Mouse (Mus musculus): ENCODE results near the gene Slc4a4. TPM values are rescaled to one million over a fixed set of nuclear protein-coding genes. Genes with fewer than 3 reads are reported as not detected.

Gene Slc4a4
- total RNA-seq, 2 experiments from 2014 or later: 154 to 161 TPM

- DNase-seq (ENCODE audit: low spot score in 2 of 2): no peak
- no peak overlapping the region for H3K4me3 ChIP-seq
- 0 out of 2 replicates have a peak overlapping the region, but pooled peaks have one; percentile 7 for H3K27ac ChIP-seq
- no peak for TF ChIP-seq CTCF (conservative IDR thresholded peaks at IDR 0.05)
These were observed 158.2 kb downstream of the Slc4a4 start for GRCm38 (mm10) chr5:89044801-89045200.

- H3K27ac ChIP-seq: peak overlapping the region; percentile 49
- no peak for TF ChIP-seq CTCF (conservative IDR thresholded peaks at IDR 0.05)
- H3K4me3 ChIP-seq: no peak overlapping the region
- DNase-seq (ENCODE audit: low spot score in 2 of 2): no peak
These were observed 165.0 kb downstream of the Slc4a4 start for GRCm38 (mm10) chr5:89051577-89051976.

DNA sequence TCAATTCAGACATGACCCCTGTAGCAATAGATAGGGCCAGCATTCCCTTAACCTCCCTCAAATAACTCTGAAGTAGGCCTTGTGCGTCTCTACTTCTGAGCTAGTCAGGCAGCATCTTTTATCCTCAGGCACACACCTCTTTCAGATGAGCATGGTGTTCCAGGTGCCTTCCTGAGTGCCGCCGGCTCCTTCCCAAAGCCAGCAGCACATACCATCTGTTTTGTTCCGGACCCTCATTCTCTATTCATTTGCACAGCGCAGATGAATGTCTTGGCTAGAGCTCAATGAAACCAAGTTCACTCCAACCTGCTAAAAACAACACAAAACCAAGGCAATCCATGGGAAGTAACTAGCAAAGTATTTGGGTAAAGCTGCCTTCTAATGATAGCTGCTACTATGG lies 165.6 kb downstream of the Slc4a4 start:
- peak overlapping the region; percentile 49; the same call in 1 of the 2 replicates for H3K27ac ChIP-seq
- H3K4me3 ChIP-seq: no peak overlapping the region
- peak in 1 of 2 experiments; percentile 13 for DNase-seq (ENCODE audit: low spot score in 2 of 2)
- TF ChIP-seq CTCF (conservative IDR thresholded peaks at IDR 0.05): no peak

DNA sequence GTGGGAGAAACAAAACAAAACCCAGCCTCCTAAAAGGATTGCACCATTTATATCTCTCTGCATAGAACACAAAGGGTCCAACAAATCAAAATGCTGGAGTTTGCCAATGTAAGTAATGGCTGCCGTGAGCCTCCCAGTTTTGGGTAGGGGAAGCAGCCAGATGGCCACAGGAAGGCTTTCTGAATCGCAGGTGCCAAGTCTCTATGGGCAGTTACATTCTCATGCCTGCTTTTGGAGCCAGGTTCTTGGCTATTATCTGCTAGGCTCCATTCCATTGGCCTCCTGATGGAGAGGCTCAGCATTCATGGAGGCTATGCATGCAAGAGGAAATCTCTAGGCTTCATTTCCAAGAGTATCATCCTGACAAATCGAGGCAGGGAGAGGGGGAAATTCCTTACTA lies 169.0 kb downstream of the Slc4a4 start:
- peak overlapping the region; percentile 2 for H3K27ac ChIP-seq
- TF ChIP-seq CTCF (conservative IDR thresholded peaks at IDR 0.05): no peak
- no peak overlapping the region for H3K4me3 ChIP-seq
- no peak for DNase-seq (ENCODE audit: low spot score in 2 of 2)

GRCm38 (mm10) chr5:89056370-89056769 lies 169.8 kb downstream of the Slc4a4 start:
- Histone ChIP-seq H3K27ac (peak overlapping the region; percentile 2), H3K4me3 (no peak overlapping the region)
- DNase-seq (ENCODE audit: low spot score in 2 of 2): peak; percentile 59 to 71
- no peak for TF ChIP-seq CTCF (conservative IDR thresholded peaks at IDR 0.05)

GRCm38 (mm10) chr5:89061097-89061496 lies 174.5 kb downstream of the Slc4a4 start:
- no peak for TF ChIP-seq CTCF (conservative IDR thresholded peaks at IDR 0.05)
- Histone ChIP-seq H3K27ac (no peak overlapping the region), H3K4me3 (no peak overlapping the region)
- no peak for DNase-seq (ENCODE audit: low spot score in 2 of 2)

GRCm38 (mm10) chr5:89062286-89062685 lies 175.7 kb downstream of the Slc4a4 start:
- no peak overlapping the region for H3K4me3 ChIP-seq
- H3K27ac ChIP-seq: no peak overlapping the region
- no peak for TF ChIP-seq CTCF (conservative IDR thresholded peaks at IDR 0.05)
- DNase-seq (ENCODE audit: low spot score in 2 of 2): no peak

GRCm38 (mm10) chr5:89067111-89067510 lies 180.5 kb downstream of the Slc4a4 start:
- H3K4me3 ChIP-seq: no peak overlapping the region
- DNase-seq (ENCODE audit: low spot score in 2 of 2): no peak
- H3K27ac ChIP-seq: no peak overlapping the region
- TF ChIP-seq CTCF (conservative IDR thresholded peaks at IDR 0.05): no peak

DNA sequence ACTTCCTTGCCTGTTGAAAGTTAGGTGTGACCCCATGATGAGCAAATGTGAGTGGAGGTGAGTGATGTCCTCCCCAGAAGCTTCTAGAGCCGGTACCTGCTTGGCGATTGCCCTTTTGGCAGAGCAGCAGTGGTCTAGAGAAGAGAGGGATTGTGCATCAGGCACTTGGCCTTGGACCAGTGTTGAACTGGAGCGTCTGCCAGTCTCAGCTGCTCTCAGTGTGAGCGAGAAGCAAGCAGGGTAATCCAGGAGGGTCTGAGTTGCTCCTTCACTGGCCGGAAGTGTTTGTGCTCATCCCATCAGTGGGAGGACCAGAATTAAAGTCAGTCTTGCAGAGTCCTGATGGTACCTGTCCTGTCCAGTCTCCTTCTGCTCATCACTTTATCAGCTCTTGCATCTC lies 181.5 kb downstream of the Slc4a4 start:
- Histone ChIP-seq H3K4me3 (no peak overlapping the region), H3K27ac (0 out of 2 replicates have a peak overlapping the region, but pooled peaks have one; percentile 15)
- TF ChIP-seq CTCF (conservative IDR thresholded peaks at IDR 0.05): no peak
- DNase-seq (ENCODE audit: low spot score in 2 of 2): no peak

GRCm38 (mm10) chr5:89070051-89070450 lies 183.4 kb downstream of the Slc4a4 start:
- peak overlapping the region; percentile 29 for H3K27ac ChIP-seq
- H3K4me3 ChIP-seq: no peak overlapping the region
- no peak for TF ChIP-seq CTCF (conservative IDR thresholded peaks at IDR 0.05)
- DNase-seq (ENCODE audit: low spot score in 2 of 2): no peak

- DNase-seq (ENCODE audit: low spot score in 2 of 2): no peak
- H3K27ac ChIP-seq: no peak overlapping the region
- TF ChIP-seq CTCF (conservative IDR thresholded peaks at IDR 0.05): no peak
These were observed 185.3 kb downstream of the Slc4a4 start for GRCm38 (mm10) chr5:89071957-89072356.

DNA sequence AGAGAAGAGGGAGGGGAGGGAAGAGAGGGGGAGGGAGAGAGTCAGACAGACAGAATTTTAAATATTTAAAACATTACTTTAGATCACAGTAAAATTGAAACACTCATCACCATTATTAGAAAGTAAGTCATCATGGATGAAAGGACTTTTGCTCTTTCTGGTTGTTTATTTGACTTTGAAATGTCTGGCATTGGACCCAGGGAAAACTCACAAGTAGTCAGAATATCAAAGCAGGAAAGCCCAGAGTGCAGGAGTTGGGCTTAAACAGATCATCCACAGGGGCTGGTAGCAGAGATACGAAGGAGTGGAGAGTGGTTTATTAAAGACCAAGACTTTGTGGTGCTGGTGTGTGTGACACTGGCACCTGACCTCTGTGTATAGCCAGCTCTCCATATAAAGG lies 191.1 kb downstream of the Slc4a4 start:
- H3K27ac ChIP-seq: no peak overlapping the region
- H3K4me3 ChIP-seq: no peak overlapping the region
- TF ChIP-seq CTCF (conservative IDR thresholded peaks at IDR 0.05): no peak
- DNase-seq (ENCODE audit: low spot score in 2 of 2): no peak

More at GRCm38 (mm10) chr5:89071957-89072356, 185.3 kb downstream of the Slc4a4 start:
- no peak overlapping the region for H3K4me3 ChIP-seq

- Histone ChIP-seq H3K4me3 (no peak overlapping the region), H3K27ac (peak overlapping the region; percentile 24; the same call in 1 of the 2 replicates)
- no peak for DNase-seq (ENCODE audit: low spot score in 2 of 2)
- no peak for TF ChIP-seq CTCF (conservative IDR thresholded peaks at IDR 0.05)
These were observed 196.9 kb downstream of the Slc4a4 start for GRCm38 (mm10) chr5:89083476-89083875.

DNA sequence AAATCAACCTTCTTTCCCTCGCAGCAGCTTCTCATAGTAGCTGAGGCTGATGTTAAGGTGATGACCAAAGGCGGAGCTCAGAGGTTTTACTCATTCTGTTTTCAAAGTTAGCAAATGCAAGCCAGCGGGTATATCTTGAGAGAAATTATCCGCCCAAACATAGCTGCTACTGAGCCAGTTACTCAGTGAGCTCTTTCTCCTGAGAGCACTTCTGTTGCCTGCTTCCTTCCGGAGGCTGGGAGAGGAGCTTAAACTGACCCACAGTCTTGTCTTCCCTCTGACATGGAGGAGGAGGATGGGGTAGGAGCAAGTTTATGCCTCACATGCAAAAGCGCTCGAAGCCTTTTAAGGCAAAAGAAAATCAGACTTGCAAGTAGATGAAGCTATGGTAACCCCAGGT lies 201.3 kb downstream of the Slc4a4 start:
- no peak for DNase-seq (ENCODE audit: low spot score in 2 of 2)

More for the DNA sequence above, 201.3 kb downstream of the Slc4a4 start:
- Histone ChIP-seq H3K27ac (peak overlapping the region; percentile 76), H3K4me3 (no peak overlapping the region)
- no peak for TF ChIP-seq CTCF (conservative IDR thresholded peaks at IDR 0.05)
